Mouse (Mus musculus): ENCODE measurements around the gene Hist1h2ap. TPM values are rescaled to one million over a fixed set of nuclear protein-coding genes. Genes with fewer than 3 reads are reported as not detected.
A peak's percentile ranks its signal among the peaks of the same experiment; 100 is the strongest.

The Hist1h2ap gene
- polyA plus RNA-seq, 1 experiment from 2014 or later = 2,559 TPM

DNA sequence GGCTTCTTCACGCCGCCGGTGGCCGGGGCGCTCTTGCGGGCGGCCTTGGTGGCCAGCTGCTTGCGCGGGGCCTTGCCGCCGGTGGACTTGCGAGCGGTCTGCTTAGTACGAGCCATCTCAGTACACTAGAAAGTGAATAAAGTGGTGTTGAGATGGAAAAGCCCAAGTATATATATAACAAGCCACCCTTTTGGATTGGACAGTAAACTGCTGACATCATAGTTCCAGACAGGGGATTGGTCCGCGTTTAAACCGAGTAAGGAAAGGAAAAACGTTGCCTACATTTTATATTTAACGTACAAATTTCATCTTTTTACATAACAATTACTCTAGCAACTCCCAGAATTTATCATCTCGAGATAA is 50.1 kb downstream of the Hist1h2ap start, which contains the start of gene Hist1h3i:
Gene Hist1h3i, minus strand, starts transcription at position 116 of the 363 bp plus-strand sequence.
- Histone ChIP-seq H3K4me2 (peak within 1 kb of the TSS; percentile 75), H3K9ac (ENCODE audit: low read depth, low read length) (peak within 1 kb of the TSS; percentile 76), H3K27me3 (ENCODE audit: control insufficient read depth, insufficient read depth, low read length) (no peaks in the 10 kb centered on the region), H3K9me3 (replicated peaks; ENCODE audit: control insufficient read depth, low read length) (no peaks in the 10 kb centered on the region), H3K36me3 (ENCODE audit: control insufficient read depth, insufficient read depth, low read length) (no peaks in the 10 kb centered on the region), H3K4me1 (ENCODE audit: control insufficient read depth, insufficient read depth, low read length) (peaks cover 13% of the 10 kb centered on the region; the same call in 1 of the 2 replicates), H3K4me3 (ENCODE audit: low read depth, low read length) (peak within 1 kb of the TSS; percentile 39), H3K27ac (ENCODE audit: low read depth, low read length) (peak within 1 kb of the TSS; percentile 87)
- WGBS (ENCODE audit: insufficient replicate concordance) = 0% methylated on average over 13 of the region's 20 CpGs
- peak; percentile 64 for ATAC-seq (replicated peaks; ENCODE audit: insufficient number of reproducible peaks, low FRiP score, low TSS enrichment)

Small RNA genes within 50 kb of the gene (microRNA-seq; reads per million reads assigned to microRNA genes)
- gene Gm19658 (ENCODE audit: borderline number of aligned reads) (not detected), gene Gm44346 (ENCODE audit: borderline number of aligned reads) (not detected), gene Gm44466 (ENCODE audit: borderline number of aligned reads) (not detected)

Other genes with a start within 250 kb of the Hist1h2ap start
- not detected in 2 replicates for gene Olfr1362, start 219.5 kb downstream of the Hist1h2ap start, polyA plus RNA-seq (2014; fragmentation: Nextera tagmentation; extraction: Ambion mirVana)
- not detected in 2 replicates for gene Olfr11, start 191.0 kb downstream of the Hist1h2ap start, polyA plus RNA-seq (2014; fragmentation: Nextera tagmentation; extraction: Ambion mirVana)
- not detected in 2 replicates for gene Olfr1361, start 170.1 kb downstream of the Hist1h2ap start, polyA plus RNA-seq (2014; fragmentation: Nextera tagmentation; extraction: Ambion mirVana)
- gene Olfr1360, start 156.1 kb downstream of the Hist1h2ap start, polyA plus RNA-seq (2014; fragmentation: Nextera tagmentation; extraction: Ambion mirVana) = not detected in 2 replicates
- not detected in 2 replicates for gene Olfr1359, start 135.4 kb downstream of the Hist1h2ap start, polyA plus RNA-seq (2014; fragmentation: Nextera tagmentation; extraction: Ambion mirVana)
- gene Hist1h2bl, start 117.4 kb downstream of the Hist1h2ap start, polyA plus RNA-seq (2014; fragmentation: Nextera tagmentation; extraction: Ambion mirVana) = not detected in 2 replicates
- gene Hist1h2ai, start 117.1 kb downstream of the Hist1h2ap start, polyA plus RNA-seq (2014; fragmentation: Nextera tagmentation; extraction: Ambion mirVana) = 6.5 and 8.4 TPM in 2 replicates
- gene Hist1h3h, start 115.8 kb downstream of the Hist1h2ap start, polyA plus RNA-seq (2014; fragmentation: Nextera tagmentation; extraction: Ambion mirVana) = 4.4 TPM in 1 of 2 replicates, not detected in the other
- gene Hist1h2bm, start 111.5 kb downstream of the Hist1h2ap start, polyA plus RNA-seq (2014; fragmentation: Nextera tagmentation; extraction: Ambion mirVana) = 1.4 and 1.6 TPM in 2 replicates
- 0.79 and 1.1 TPM in 2 replicates for gene Hist1h4j, start 98.4 kb downstream of the Hist1h2ap start, polyA plus RNA-seq (2014; fragmentation: Nextera tagmentation; extraction: Ambion mirVana)
- gene Hist1h4k, start 83.0 kb downstream of the Hist1h2ap start, polyA plus RNA-seq (2014; fragmentation: Nextera tagmentation; extraction: Ambion mirVana) = 3.0 TPM in 1 of 2 replicates, not detected in the other
- 3.1 and 4.2 TPM in 2 replicates for gene Hist1h2ak, start 79.7 kb downstream of the Hist1h2ap start, polyA plus RNA-seq (2014; fragmentation: Nextera tagmentation; extraction: Ambion mirVana)
- 1.6 and 2.0 TPM in 2 replicates for gene Hist1h2bn, start 79.4 kb downstream of the Hist1h2ap start, polyA plus RNA-seq (2014; fragmentation: Nextera tagmentation; extraction: Ambion mirVana)
- gene Hist1h1b, start 52.9 kb downstream of the Hist1h2ap start, polyA plus RNA-seq (2014; fragmentation: Nextera tagmentation; extraction: Ambion mirVana) = 5.9 and 10.8 TPM in 2 replicates
- gene Hist1h3i, start 50.1 kb downstream of the Hist1h2ap start, polyA plus RNA-seq (2014; fragmentation: Nextera tagmentation; extraction: Ambion mirVana) = 107 and 123 TPM in 2 replicates
- 3.3 and 6.2 TPM in 2 replicates for gene Hist1h2an, start 46.3 kb downstream of the Hist1h2ap start, polyA plus RNA-seq (2014; fragmentation: Nextera tagmentation; extraction: Ambion mirVana)
- gene Hist1h2bp, start 46.0 kb downstream of the Hist1h2ap start, polyA plus RNA-seq (2014; fragmentation: Nextera tagmentation; extraction: Ambion mirVana) = 1.5 TPM in 1 of 2 replicates, not detected in the other
- gene Hist1h2bq, start 23.3 kb downstream of the Hist1h2ap start, polyA plus RNA-seq (2014; fragmentation: Nextera tagmentation; extraction: Ambion mirVana) = 9.4 and 11.6 TPM in 2 replicates
- not detected in 2 replicates for gene Hist1h2ao, start 23.0 kb downstream of the Hist1h2ap start, polyA plus RNA-seq (2014; fragmentation: Nextera tagmentation; extraction: Ambion mirVana)
- gene Hist1h4m, start 21.8 kb downstream of the Hist1h2ap start, polyA plus RNA-seq (2014; fragmentation: Nextera tagmentation; extraction: Ambion mirVana) = not detected in 2 replicates
- 7.1 and 10.5 TPM in 2 replicates for gene Hist1h4n, start 1.3 kb downstream of the Hist1h2ap start, polyA plus RNA-seq (2014; fragmentation: Nextera tagmentation; extraction: Ambion mirVana)
- 10.3 and 12.3 TPM in 2 replicates for gene Hist1h2br, start 236 bp upstream of the Hist1h2ap start, polyA plus RNA-seq (2014; fragmentation: Nextera tagmentation; extraction: Ambion mirVana)
- gene Zfp184, start 111.6 kb upstream of the Hist1h2ap start, polyA plus RNA-seq (2014; fragmentation: Nextera tagmentation; extraction: Ambion mirVana) = 6.7 and 7.6 TPM in 2 replicates
- not detected in 2 replicates for gene Pom121l2, start 147.7 kb upstream of the Hist1h2ap start, polyA plus RNA-seq (2014; fragmentation: Nextera tagmentation; extraction: Ambion mirVana)
- gene Prss16, start 176.2 kb upstream of the Hist1h2ap start, polyA plus RNA-seq (2014; fragmentation: Nextera tagmentation; extraction: Ambion mirVana) = 0.24 and 0.66 TPM in 2 replicates
- 10.1 TPM in 1 of 2 replicates, not detected in the other for gene Hist1h2ah, start 202.1 kb upstream of the Hist1h2ap start, polyA plus RNA-seq (2014; fragmentation: Nextera tagmentation; extraction: Ambion mirVana)
- 2.2 and 3.9 TPM in 2 replicates for gene Hist1h2bk, start 202.4 kb upstream of the Hist1h2ap start, polyA plus RNA-seq (2014; fragmentation: Nextera tagmentation; extraction: Ambion mirVana)
- gene Hist1h4i, start 207.9 kb upstream of the Hist1h2ap start, polyA plus RNA-seq (2014; fragmentation: Nextera tagmentation; extraction: Ambion mirVana) = 12.1 and 15.7 TPM in 2 replicates
- gene Hist1h2ag, start 209.4 kb upstream of the Hist1h2ap start, polyA plus RNA-seq (2014; fragmentation: Nextera tagmentation; extraction: Ambion mirVana) = 12.3 and 19.7 TPM in 2 replicates
- 2.7 and 7.5 TPM in 2 replicates for gene Hist1h2bj, start 209.7 kb upstream of the Hist1h2ap start, polyA plus RNA-seq (2014; fragmentation: Nextera tagmentation; extraction: Ambion mirVana)

Measured in heart, embryonic 11.5 days (tissue).